In the genomic region with DNA sequence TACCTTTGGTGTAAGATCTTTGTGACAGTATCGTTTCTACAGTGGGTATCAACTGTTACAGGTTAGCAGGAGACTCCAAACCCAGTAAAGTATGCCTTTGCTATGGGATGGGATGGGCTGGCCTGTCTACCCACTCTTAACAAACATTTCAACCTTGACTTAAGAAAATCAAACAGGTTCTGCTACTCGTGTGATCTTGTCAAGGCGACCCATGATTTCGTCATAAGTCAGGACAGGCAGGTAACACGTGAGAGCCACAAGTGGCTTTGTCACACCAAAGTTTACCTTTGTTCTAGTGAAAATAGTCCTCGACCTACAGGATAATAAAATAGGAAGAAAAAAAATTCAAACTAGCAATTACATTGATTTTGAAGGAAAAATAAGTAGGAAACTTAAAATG, we compare ENCODE assay signal across 1 mouse cellular context.
TF ChIP-seq lines count a peak whose summit lies in the region.

No protein-coding gene starts in this region.

TF ChIP-seq in myocyte, 11 proteins besides CTCF, POLR2A, EP300 and RAD21 (continued from another document):
- no peak for TF ChIP-seq TCF12 (IDR thresholded peaks at IDR 0.05; ENCODE audit: insufficient read depth, poor library complexity, severe bottlenecking)
- no peak for TF ChIP-seq CEBPB (IDR thresholded peaks at IDR 0.05; ENCODE audit: insufficient read depth, poor library complexity, severe bottlenecking)
